Mouse (Mus musculus) embryonic fibroblast, embryonic 13.5 days (primary cell): Measurements from ENCODE around the gene Fbxl20. TPM values are rescaled to one million over a fixed set of nuclear protein-coding genes. Genes with fewer than 3 reads are reported as not detected.
"Not testable (repeated sequence)": the region's sequence is repeated elsewhere in the genome, so short reads cannot be mapped to it uniquely, and the experiment has no call there.

Experiments used
- H3K27ac ChIP-seq: 2 replicates; pipeline ENCODE4 v1.5.1; 2012; ENCODE audit warnings: low read length, control low read depth, inconsistent platforms; ENCODE audit not compliant: insufficient read depth
- H3K4me1 ChIP-seq: 2 replicates; pipeline ENCODE4 v1.6.1; 2011; ENCODE audit warnings: low read length; ENCODE audit not compliant: control insufficient read depth, insufficient read depth
- H3K4me3 ChIP-seq: 2 replicates; pipeline ENCODE4 v1.5.1; 2011; ENCODE audit warnings: mild to moderate bottlenecking, control low read depth, low read length; ENCODE audit not compliant: insufficient read depth
- CTCF ChIP-seq: IDR thresholded peaks from 2 replicates; pipeline ENCODE4 v1.5.1; 2011; ENCODE audit warnings: mild to moderate bottlenecking, control low read depth, low read length, moderate library complexity, borderline replicate concordance; ENCODE audit not compliant: insufficient read depth
- POLR2A ChIP-seq: IDR thresholded peaks from 2 replicates; pipeline ENCODE4 v1.6.1; 2011; ENCODE audit warnings: low read depth, mild to moderate bottlenecking, control low read depth, low read length, moderate library complexity
- polyA plus RNA-seq: library from polyadenylated mRNA; stranded (reverse); fragments of >200 nt; gene quantifications from 2 replicates; pipeline ENCODE4 v1.2.4, GENCODE M21; 2011; ENCODE audit warnings: low read depth; ENCODE audit not compliant: missing spikeins, insufficient read length

Gene Fbxl20
- 30.3 and 34.0 TPM in 2 replicates for polyA plus RNA-seq

DNA sequence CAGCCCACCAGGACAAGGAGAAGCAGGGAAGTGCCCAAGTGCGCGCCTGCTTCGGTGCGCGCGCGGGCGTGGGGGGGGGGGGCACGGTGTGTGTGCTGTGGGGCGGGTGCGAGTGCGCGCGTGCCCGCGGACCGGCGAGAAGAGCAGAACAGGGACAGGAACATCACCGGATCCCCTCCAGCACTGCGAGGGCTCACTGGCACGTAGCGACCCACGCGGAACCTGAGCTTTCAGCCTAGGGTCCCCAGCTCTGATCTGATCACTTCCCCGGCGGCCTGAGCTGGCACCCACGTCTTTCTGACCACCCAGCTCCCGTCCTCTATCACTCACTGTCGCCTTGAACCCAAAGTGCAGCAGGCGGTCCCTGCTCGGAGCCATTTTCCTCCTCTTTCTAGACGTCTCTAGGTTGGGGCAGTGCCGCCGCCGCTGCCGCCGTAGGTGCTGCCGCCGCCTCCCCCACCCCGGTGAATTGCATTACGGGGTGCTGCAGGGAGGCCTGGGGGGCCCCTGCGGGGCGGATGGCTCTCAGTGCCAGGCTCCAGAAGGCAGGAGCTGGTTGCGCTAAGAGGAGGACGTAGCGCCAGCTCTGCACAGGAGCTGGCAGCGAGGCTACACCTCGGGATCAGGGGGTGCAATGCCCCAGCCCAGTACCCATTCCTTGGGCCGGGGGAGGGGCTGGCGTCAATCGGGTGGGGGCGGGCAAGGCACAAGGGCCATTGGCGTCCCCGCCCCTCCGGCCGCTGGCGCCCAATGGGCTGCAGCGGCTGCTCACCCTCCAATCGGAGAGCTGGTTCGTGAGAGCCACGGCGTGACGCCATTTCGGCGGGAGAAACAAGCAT lies at the start of gene Fbxl20:
Gene Fbxl20, minus strand, starts transcription at position 618 of the 839 bp plus-strand sequence.
- Histone ChIP-seq H3K4me3 (peak within 1 kb of the TSS; percentile 88), H3K27ac (peak within 1 kb of the TSS; percentile 88), H3K4me1 (no peaks in the 10 kb centered on the region)
- TF ChIP-seq CTCF = no peak
- peak; percentile 66; the same call in 1 of the 2 replicates for TF ChIP-seq POLR2A

- peak within 1 kb of the TSS; percentile 92 for H3K4me3 ChIP-seq
- TF ChIP-seq POLR2A = peak; percentile 81
- TF ChIP-seq CTCF = no peak
- H3K4me1 ChIP-seq = no peaks in the 10 kb centered on the region; the same call in 1 of the 2 replicates
- H3K27ac ChIP-seq = peak within 1 kb of the TSS; percentile 86
These were observed 43.0 kb upstream of the Fbxl20 start, which contains the start of gene Med1 for GRCm38 (mm10) chr11:98192901-98193805. Gene Med1 (minus strand): TSS chr11:98193293.

DNA sequence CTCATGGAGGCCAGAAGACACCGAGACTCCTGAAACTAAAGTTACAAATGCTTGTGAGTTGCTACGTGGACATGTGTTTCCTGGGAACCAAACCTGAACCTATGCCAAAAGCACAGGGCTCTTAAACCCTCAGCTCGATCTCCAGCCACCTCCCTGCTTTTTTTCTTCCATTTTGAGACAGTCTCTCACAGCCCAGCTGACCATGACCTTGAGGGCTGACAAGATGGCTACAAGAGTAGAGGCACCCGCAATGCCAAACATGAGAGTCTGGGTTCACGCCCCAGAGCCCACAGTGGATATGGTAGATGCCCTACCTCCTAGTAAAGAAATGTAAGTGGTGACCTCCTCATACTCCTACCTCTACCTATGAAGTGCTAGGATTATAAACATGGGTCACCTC lies 40.6 kb upstream of the Fbxl20 start:
- TF ChIP-seq POLR2A (no peak), CTCF (no peak)
- Histone ChIP-seq H3K4me3 (no peak overlapping the region), H3K4me1 (no peaks in the 10 kb centered on the region; the same call in 1 of the 2 replicates), H3K27ac (no peak overlapping the region)

- no peaks in the 10 kb centered on the region; the same call in 1 of the 2 replicates for H3K4me1 ChIP-seq
- no peak overlapping the region for H3K4me3 ChIP-seq
- TF ChIP-seq POLR2A = no peak
- no peak overlapping the region for H3K27ac ChIP-seq
These were observed 37.6 kb upstream of the Fbxl20 start for GRCm38 (mm10) chr11:98187640-98188395.

DNA sequence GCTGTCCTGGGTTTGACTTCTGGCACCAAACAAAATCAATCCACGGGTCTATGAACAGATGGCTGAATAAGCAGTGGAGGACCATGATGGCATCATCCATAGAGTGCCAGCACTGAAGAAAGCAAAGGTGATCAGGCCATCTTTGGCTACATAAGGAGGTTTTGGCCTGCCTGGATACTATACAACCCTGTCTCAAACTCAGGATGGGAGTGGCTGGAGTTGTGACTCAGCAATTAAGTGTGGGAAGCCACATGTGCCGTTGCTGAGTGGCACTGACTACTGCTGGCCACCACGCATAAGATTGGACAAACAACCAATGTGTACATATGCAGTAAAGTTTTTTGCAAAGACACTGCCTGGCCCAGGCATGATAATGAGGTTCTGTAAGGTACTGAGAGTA lies 31.9 kb upstream of the Fbxl20 start:
- not testable (repeated sequence) for H3K4me3 ChIP-seq, H3K27ac ChIP-seq

GRCm38 (mm10) chr11:98168400-98168799 lies 18.2 kb upstream of the Fbxl20 start:
- TF ChIP-seq CTCF (no peak), POLR2A (no peak)
- Histone ChIP-seq H3K27ac (no peak overlapping the region), H3K4me1 (no peaks in the 10 kb centered on the region), H3K4me3 (no peak overlapping the region)

More for the DNA sequence above, 31.9 kb upstream of the Fbxl20 start:
- H3K4me1 ChIP-seq = not testable (repeated sequence)

DNA sequence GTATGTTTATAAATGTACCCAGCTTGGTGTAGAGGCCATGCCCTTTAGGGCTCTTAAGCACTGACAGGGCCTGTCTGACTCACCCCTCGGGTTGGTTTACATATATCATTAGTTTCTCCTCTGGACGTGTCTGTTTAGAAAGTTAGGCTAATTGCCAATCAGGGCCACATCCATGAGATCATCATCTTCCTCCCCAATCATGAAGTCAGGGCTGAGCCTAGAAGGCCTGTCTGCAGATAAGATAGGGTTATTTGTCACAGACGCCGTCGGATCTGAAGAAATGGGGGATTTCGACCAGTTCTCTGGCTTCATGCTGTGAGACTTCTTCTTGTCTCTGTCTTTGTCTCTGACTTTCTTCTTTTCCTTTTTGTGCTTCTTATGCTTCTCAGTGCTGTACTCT lies 4.9 kb upstream of the Fbxl20 start:
- Histone ChIP-seq H3K4me3 (no peak overlapping the region), H3K4me1 (no peaks in the 10 kb centered on the region)
- TF ChIP-seq POLR2A (no peak), CTCF (no peak)

GRCm38 (mm10) chr11:98150625-98151156 lies 488 bp upstream of the Fbxl20 start:
- TF ChIP-seq CTCF = no peak
- TF ChIP-seq POLR2A = no peak
- Histone ChIP-seq H3K27ac (no peak overlapping the region), H3K4me3 (no peak overlapping the region), H3K4me1 (no peaks in the 10 kb centered on the region)

More for the DNA sequence above, 4.9 kb upstream of the Fbxl20 start:
- H3K27ac ChIP-seq = no peak overlapping the region

GRCm38 (mm10) chr11:98149304-98149750 lies 876 bp downstream of the Fbxl20 start:
- H3K4me3 ChIP-seq = peak overlapping the region; percentile 88
- no peak for TF ChIP-seq CTCF
- peak; percentile 69 for TF ChIP-seq POLR2A
- no peaks in the 10 kb centered on the region for H3K4me1 ChIP-seq
- peak overlapping the region; percentile 88; the same call in 1 of the 2 replicates for H3K27ac ChIP-seq
